Mouse (Mus musculus): ENCODE measurements around the gene Nutf2-ps1. TPM values are rescaled to one million over a fixed set of nuclear protein-coding genes. Genes with fewer than 3 reads are reported as not detected.

The Nutf2-ps1 gene
- polyA plus RNA-seq, 1 experiment: 34.3 TPM

- no peaks in the 10 kb centered on the region for H3K79me2 ChIP-seq (ENCODE audit: control insufficient read depth, insufficient read depth)
- peak overlapping the region; percentile 66 for H3K4me2 ChIP-seq (ENCODE audit: low read depth)
- no peak overlapping the region for H3ac ChIP-seq (ENCODE audit: control insufficient read depth, insufficient read length)
- no peak overlapping the region for H3K4me3 ChIP-seq
- H3K27me3 ChIP-seq (ENCODE audit: control insufficient read depth, insufficient read depth, insufficient read length): no peaks in the 10 kb centered on the region
- no peaks in the 10 kb centered on the region for H3K36me3 ChIP-seq (ENCODE audit: control insufficient read depth, insufficient read depth)
- TF ChIP-seq TCF3 (IDR thresholded peaks at IDR 0.05; ENCODE audit: insufficient read length, low read depth) (no peak), MYOG (IDR thresholded peaks at IDR 0.05; ENCODE audit: control insufficient read depth in 1 of 3, insufficient read depth in 1 of 3, insufficient read length in 2 of 3, low read depth in 2 of 3) (no peak), MYOD1 (IDR thresholded peaks at IDR 0.05; ENCODE audit: control insufficient read depth in 1 of 3, insufficient read length in 2 of 3, low read depth in 2 of 3) (peak in 1 of 3 experiments; percentile 45), REST (IDR thresholded peaks at IDR 0.05; ENCODE audit: insufficient read depth, insufficient read length) (no peak), CEBPB (IDR thresholded peaks at IDR 0.05; ENCODE audit: insufficient read depth, poor library complexity, severe bottlenecking) (no peak), TCF12 (IDR thresholded peaks at IDR 0.05; ENCODE audit: insufficient read depth, poor library complexity, severe bottlenecking) (no peak), USF1 (IDR thresholded peaks at IDR 0.05; ENCODE audit: low read depth) (peak; percentile 34), MAX (IDR thresholded peaks at IDR 0.05; ENCODE audit: low read depth) (no peak), POLR2AphosphoS2 (IDR thresholded peaks at IDR 0.05; ENCODE audit: insufficient read length, low read depth) (no peak), POLR2A (IDR thresholded peaks at IDR 0.05; ENCODE audit: insufficient read length, low read depth) (no peak)
Observed at GRCm38 (mm10) chr19:53552216-53552786, 36.6 kb downstream of the Nutf2-ps1 start.

GRCm38 (mm10) chr19:53550972-53551371 is 37.9 kb downstream of the Nutf2-ps1 start:
- Histone ChIP-seq H3K36me3 (ENCODE audit: control insufficient read depth, insufficient read depth) (no peaks in the 10 kb centered on the region), H3ac (ENCODE audit: control insufficient read depth, insufficient read length) (no peak overlapping the region), H3K4me3 (no peak overlapping the region), H3K79me2 (ENCODE audit: control insufficient read depth, insufficient read depth) (no peaks in the 10 kb centered on the region), H3K4me2 (ENCODE audit: low read depth) (no peak overlapping the region), H3K27me3 (ENCODE audit: control insufficient read depth, insufficient read depth, insufficient read length) (no peaks in the 10 kb centered on the region)
- TF ChIP-seq MAX (IDR thresholded peaks at IDR 0.05; ENCODE audit: low read depth): no peak
- TF ChIP-seq MYOG (IDR thresholded peaks at IDR 0.05; ENCODE audit: control insufficient read depth in 1 of 3, insufficient read depth in 1 of 3, insufficient read length in 2 of 3, low read depth in 2 of 3): no peak
- no peak for TF ChIP-seq POLR2AphosphoS2 (IDR thresholded peaks at IDR 0.05; ENCODE audit: insufficient read length, low read depth)
- TF ChIP-seq USF1 (IDR thresholded peaks at IDR 0.05; ENCODE audit: low read depth): no peak
- no peak for TF ChIP-seq REST (IDR thresholded peaks at IDR 0.05; ENCODE audit: insufficient read depth, insufficient read length)
- TF ChIP-seq TCF3 (IDR thresholded peaks at IDR 0.05; ENCODE audit: insufficient read length, low read depth): no peak
- no peak for TF ChIP-seq TCF12 (IDR thresholded peaks at IDR 0.05; ENCODE audit: insufficient read depth, poor library complexity, severe bottlenecking)
- TF ChIP-seq SRF (IDR thresholded peaks at IDR 0.05; ENCODE audit: control insufficient read depth, insufficient read length, low read depth): no peak
- no peak for TF ChIP-seq POLR2A (IDR thresholded peaks at IDR 0.05; ENCODE audit: insufficient read length, low read depth)
- no peak for TF ChIP-seq E2F4 (IDR thresholded peaks at IDR 0.05; ENCODE audit: insufficient read depth)
- no peak for TF ChIP-seq CEBPB (IDR thresholded peaks at IDR 0.05; ENCODE audit: insufficient read depth, poor library complexity, severe bottlenecking)
- TF ChIP-seq MYOD1 (IDR thresholded peaks at IDR 0.05; ENCODE audit: control insufficient read depth in 1 of 3, insufficient read length in 2 of 3, low read depth in 2 of 3): no peak

DNA sequence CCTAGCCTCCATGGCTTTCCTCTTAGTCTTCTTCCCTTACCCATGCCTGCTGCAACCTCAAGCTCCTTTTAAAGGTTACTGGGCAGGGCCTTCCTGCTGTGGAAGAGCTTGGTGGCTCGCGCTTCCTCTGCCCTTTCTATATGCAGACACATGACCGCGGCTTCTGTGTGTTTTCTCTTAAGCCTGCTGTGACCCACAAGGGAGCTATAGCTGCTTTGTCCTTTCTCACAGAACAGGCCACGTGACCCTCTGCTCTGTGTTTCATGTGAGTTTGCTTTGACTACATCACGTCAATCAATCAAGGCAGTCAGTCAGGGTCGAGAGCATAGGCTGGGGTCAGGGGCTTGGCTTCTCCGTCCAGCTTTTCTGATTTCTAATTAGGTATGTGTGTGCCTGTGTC is 41.3 kb downstream of the Nutf2-ps1 start:
- TF ChIP-seq MYOD1 (IDR thresholded peaks at IDR 0.05; ENCODE audit: control insufficient read depth in 1 of 3, insufficient read length in 2 of 3, low read depth in 2 of 3) (no peak), TCF12 (IDR thresholded peaks at IDR 0.05; ENCODE audit: insufficient read depth, poor library complexity, severe bottlenecking) (no peak), MYOG (IDR thresholded peaks at IDR 0.05; ENCODE audit: control insufficient read depth in 1 of 3, insufficient read depth in 1 of 3, insufficient read length in 2 of 3, low read depth in 2 of 3) (no peak), POLR2A (IDR thresholded peaks at IDR 0.05; ENCODE audit: insufficient read length, low read depth) (no peak), REST (IDR thresholded peaks at IDR 0.05; ENCODE audit: insufficient read depth, insufficient read length) (no peak), TCF3 (IDR thresholded peaks at IDR 0.05; ENCODE audit: insufficient read length, low read depth) (no peak), E2F4 (IDR thresholded peaks at IDR 0.05; ENCODE audit: insufficient read depth) (no peak), SRF (IDR thresholded peaks at IDR 0.05; ENCODE audit: control insufficient read depth, insufficient read length, low read depth) (no peak), USF1 (IDR thresholded peaks at IDR 0.05; ENCODE audit: low read depth) (no peak), CEBPB (IDR thresholded peaks at IDR 0.05; ENCODE audit: insufficient read depth, poor library complexity, severe bottlenecking) (no peak), POLR2AphosphoS2 (IDR thresholded peaks at IDR 0.05; ENCODE audit: insufficient read length, low read depth) (no peak), MAX (IDR thresholded peaks at IDR 0.05; ENCODE audit: low read depth) (no peak)
- Histone ChIP-seq H3ac (ENCODE audit: control insufficient read depth, insufficient read length) (no peak overlapping the region), H3K4me3 (no peak overlapping the region), H3K36me3 (ENCODE audit: control insufficient read depth, insufficient read depth) (peaks cover 4% of the 10 kb centered on the region), H3K79me2 (ENCODE audit: control insufficient read depth, insufficient read depth) (no peaks in the 10 kb centered on the region), H3K27me3 (ENCODE audit: control insufficient read depth, insufficient read depth, insufficient read length) (no peaks in the 10 kb centered on the region), H3K4me2 (ENCODE audit: low read depth) (no peak overlapping the region)

GRCm38 (mm10) chr19:53544923-53545561 is 43.8 kb downstream of the Nutf2-ps1 start:
- Histone ChIP-seq H3K4me2 (ENCODE audit: low read depth) (no peak overlapping the region), H3ac (ENCODE audit: control insufficient read depth, insufficient read length) (no peak overlapping the region), H3K27me3 (ENCODE audit: control insufficient read depth, insufficient read depth, insufficient read length) (no peaks in the 10 kb centered on the region), H3K36me3 (ENCODE audit: control insufficient read depth, insufficient read depth) (peaks cover 9% of the 10 kb centered on the region), H3K4me3 (no peak overlapping the region), H3K79me2 (ENCODE audit: control insufficient read depth, insufficient read depth) (no peaks in the 10 kb centered on the region)
- TF ChIP-seq MYOG (IDR thresholded peaks at IDR 0.05; ENCODE audit: control insufficient read depth in 1 of 3, insufficient read depth in 1 of 3, insufficient read length in 2 of 3, low read depth in 2 of 3): no peak
- no peak for TF ChIP-seq E2F4 (IDR thresholded peaks at IDR 0.05; ENCODE audit: insufficient read depth)
- no peak for TF ChIP-seq POLR2A (IDR thresholded peaks at IDR 0.05; ENCODE audit: insufficient read length, low read depth)
